Mouse (Mus musculus) left cerebral cortex, adult 18-20 months (tissue): Measurements from ENCODE around the gene Map2k2. TPM values are rescaled to one million over a fixed set of nuclear protein-coding genes. Genes with fewer than 3 reads are reported as not detected.
"Not testable (repeated sequence)": the region's sequence is repeated elsewhere in the genome, so short reads cannot be mapped to it uniquely, and the experiment has no call there.

ENCODE experiments used
- DNase-seq, 2 experiments: peaks; one replicate each; pipeline ENCODE4 v3.0.0; 2021 to 2022; ENCODE audit warnings: low spot score in 2 of 2, mixed read lengths in 1 of 2
- microRNA-seq, 2 experiments: library from miRNA; unstranded; fragments of <30 nt; microRNA quantifications; one replicate each; pipeline ENCODE4 v1.2.0; 2021
- total RNA-seq, 2 experiments: library from RNA; stranded (reverse); gene quantifications; 2 replicates each; pipeline ENCODE4 v1.2.3; 2021

Gene Map2k2
- total RNA-seq, 2 experiments from 2014 or later, result 133 to 137 TPM

DNA sequence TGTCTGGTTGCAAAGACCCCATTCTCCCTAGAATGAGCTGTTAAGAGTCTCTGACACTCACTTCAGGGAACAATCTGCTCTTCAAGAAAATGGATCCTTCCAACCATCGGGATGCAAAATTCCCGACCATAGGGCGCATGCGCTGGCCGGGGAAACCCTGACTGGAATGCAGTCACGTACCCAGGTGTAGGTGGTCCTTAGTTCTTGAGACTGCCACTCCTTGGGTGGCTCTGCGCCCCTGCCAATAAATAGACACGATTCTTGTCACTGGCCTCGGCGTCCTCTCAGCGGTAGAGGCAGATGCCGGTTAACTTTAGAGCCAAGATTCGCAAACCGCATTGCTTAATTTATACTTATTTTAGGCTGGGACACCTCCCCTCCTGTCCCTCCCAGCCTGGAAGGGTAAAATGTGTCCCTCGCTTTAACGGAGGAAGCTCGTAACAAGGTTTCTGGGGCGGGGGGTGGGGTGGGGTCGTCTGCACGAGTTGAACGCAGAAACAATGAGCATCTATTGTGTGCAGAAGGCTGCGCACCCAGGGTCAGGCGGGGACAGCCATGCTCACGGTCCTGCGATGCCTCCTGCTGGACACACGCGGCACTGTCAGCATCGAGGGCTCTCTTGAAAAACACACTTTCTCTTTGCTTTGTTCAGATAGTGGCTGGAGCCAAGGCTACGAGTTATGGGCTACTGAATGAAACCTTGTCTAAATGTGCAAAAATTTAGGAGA lies 69.1 kb downstream of the Map2k2 start:
- DNase-seq, result peak; percentile 88 to 89

DNA sequence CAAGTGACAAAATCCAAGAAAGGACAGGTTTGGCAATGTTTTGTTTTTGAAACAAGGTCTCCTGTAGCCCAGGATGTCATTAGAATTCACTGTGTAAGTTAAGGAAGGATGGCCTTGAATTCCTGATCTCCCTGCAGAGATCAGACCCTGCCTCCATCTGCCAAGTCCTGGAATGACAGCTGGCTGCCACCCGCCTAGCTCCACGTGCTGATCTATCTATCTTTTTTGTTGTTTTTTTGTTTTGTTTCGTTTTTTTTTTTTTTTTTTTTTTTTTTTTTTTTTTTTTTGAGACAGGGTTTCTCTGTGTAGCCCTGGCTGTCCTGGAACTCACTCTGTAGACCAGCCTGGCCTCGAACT lies 69.6 kb downstream of the Map2k2 start:
- DNase-seq, result not testable (repeated sequence)

DNA sequence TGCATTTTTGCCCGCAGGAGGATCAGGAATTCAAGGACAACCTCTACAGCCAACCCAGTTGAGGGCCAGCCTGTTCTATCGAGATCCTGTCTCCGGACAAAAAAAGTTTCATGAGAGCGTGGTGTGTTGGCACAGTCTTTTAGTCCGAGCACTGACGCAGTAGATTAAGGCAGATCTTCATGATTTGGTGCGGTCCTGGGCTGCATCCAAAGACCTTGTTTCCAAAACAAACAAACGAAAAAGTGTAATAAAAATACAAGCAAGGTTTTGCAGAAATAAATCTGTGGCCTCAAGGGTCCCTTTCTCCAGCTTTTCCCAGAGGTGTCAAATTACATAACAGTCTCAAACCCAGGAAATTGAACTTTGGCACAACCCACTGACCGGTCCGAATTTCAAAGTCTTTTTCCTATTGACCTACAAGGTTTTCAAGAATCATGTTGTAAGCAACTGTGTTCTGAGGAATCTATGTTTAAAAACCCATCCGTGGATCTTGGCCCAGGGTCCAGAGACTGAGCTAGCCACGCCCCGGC lies 70.3 kb downstream of the Map2k2 start:
- no peak for DNase-seq

DNA sequence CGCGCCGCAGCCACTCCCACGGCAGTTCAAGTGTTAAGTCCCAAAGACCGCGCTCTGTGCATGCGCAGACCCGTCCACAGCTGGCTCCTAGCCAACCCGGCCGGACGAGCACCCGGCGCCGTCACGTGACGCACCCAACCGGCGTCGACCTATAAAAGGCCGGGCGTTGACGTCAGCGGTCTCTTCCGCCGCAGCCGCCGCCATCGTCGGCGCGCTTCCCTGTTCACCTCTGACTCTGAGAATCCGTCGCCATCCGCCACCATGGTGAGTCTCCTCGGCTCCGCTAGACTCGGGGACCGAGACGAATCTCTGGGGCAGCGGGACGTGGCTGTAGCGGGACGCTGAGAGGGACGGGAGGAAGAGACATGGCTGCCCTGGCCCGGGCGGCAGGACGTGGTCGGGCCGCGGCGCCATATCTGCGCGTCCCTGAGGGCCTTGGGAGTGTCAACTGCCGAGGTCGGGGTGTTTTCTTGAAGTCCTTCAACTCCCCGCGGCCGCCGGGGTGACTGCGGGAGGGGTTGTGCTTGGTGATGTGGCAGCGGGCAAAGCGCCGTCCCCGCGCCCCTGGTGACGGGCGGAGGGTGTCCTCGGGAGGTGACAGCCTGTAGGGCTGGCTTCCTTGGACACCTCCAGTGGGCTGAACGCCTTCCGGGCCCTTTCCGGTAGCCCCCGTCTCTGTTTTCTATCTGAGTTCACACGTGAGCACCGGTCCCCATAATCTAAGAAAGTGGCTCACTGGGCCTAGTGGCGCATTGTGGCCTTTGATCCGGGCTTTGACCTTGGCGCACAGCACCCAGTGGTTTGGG lies 71.0 kb downstream of the Map2k2 start, which contains the start of gene Eef2:
TSS of gene Eef2 (plus strand) at position 166 of the 806 bp plus-strand sequence.
- peak; percentile 99 for DNase-seq

DNA sequence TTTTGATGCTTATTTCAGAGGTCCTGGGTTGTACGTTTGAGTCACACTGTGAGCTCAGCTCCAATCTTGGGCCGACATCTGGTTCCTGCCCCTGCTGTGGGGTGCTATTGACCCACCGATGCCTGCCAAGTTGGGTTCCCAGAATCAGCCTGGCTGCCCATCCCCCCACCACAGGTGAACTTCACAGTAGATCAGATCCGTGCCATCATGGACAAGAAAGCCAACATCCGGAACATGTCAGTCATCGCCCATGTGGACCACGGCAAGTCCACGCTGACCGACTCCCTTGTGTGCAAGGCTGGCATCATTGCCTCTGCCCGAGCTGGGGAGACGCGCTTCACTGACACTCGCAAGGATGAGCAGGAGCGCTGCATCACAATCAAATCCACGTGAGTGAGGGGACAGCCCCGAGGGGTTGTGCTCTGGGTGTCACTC lies 71.8 kb downstream of the Map2k2 start:
- DNase-seq, result no peak

DNA sequence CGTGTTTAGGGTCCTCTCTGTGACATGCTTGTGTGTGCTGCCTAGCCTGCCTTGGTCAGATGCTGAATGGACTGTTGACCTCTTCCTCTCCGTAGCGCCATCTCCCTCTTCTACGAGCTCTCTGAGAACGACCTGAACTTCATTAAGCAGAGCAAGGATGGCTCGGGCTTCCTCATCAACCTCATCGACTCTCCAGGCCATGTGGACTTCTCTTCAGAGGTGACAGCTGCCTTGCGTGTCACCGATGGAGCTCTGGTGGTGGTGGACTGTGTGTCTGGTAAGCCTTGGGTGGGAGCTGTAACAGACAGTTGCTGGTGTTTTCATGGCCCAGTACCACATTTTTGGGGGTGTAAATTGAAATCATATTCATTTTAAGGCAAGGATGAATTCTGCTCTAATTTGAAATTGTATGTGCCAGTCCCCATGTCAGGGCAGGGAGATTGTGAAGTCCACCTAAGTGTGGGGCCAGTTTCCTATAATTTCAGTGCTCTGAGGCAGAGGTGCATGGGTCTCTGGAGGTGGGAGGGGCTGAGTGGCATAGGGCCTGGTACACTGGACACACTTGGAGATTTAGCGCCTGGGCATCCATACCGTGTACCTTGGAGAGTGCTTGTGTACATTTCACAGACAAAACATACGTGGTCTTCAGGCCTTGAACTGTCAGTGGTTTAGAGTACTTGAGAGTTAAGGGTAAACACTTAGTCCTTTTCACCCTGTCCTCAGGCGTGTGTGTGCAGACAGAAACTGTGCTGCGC lies 72.4 kb downstream of the Map2k2 start:
- DNase-seq, result no peak

DNA sequence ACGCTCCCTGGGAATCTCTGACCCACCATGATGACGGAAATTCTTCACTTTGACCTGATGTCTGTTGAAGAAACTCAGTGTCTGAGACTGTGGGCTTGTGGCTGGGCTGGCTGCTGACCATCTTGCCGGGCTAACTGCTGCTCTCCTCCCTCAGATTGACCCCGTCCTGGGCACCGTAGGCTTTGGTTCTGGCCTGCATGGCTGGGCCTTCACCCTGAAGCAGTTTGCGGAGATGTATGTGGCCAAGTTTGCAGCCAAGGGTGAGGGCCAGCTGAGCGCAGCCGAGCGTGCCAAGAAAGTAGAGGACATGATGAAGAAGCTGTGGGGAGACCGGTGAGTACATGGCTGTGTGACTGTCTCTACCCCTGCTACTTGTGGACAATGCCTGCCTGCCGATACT lies 73.2 kb downstream of the Map2k2 start:
- DNase-seq, result no peak

DNA sequence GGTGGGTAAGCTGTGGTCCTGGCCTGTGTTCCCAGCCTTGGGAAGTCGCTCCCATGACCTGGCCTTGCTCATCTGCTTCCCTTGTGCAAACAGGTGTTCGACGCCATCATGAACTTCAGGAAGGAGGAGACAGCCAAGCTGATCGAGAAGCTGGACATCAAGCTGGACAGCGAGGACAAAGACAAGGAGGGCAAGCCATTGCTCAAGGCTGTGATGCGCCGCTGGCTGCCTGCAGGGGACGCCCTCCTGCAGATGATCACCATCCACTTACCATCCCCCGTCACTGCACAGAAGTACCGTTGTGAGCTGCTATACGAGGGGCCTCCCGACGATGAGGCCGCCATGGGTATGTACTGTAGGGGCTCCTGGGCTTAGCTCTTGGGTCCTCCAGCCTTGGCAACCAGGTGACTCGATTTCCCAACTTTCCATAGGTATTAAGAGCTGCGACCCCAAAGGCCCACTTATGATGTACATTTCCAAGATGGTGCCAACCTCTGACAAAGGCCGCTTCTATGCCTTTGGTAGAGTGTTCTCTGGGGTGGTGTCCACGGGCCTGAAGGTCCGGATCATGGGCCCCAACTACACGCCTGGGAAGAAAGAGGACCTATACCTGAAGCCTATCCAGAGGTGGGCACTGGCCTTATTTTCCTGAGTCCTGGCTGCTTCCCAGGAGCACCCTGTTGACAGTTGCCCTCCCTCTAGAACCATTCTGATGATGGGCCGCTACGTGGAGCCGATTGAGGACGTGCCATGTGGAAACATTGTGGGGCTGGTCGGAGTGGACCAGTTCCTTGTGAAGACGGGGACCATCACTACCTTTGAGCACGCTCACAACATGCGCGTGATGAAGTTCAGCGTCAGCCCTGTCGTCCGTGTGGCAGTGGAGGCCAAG lies 74.0 kb downstream of the Map2k2 start:
- DNase-seq, result no peak

DNA sequence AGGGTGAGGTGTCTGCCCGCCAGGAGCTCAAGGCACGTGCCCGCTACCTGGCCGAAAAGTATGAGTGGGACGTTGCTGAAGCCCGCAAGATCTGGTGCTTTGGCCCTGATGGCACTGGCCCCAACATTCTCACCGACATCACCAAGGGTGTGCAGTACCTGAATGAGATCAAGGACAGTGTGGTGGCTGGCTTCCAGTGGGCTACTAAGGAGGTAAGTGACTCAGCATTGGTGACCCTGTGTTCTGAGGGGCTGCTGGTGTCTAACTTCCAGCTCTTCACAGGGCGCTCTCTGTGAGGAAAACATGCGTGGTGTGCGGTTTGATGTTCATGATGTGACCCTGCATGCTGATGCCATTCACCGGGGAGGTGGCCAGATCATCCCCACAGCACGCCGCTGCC lies 75.2 kb downstream of the Map2k2 start:
- DNase-seq, result no peak

DNA sequence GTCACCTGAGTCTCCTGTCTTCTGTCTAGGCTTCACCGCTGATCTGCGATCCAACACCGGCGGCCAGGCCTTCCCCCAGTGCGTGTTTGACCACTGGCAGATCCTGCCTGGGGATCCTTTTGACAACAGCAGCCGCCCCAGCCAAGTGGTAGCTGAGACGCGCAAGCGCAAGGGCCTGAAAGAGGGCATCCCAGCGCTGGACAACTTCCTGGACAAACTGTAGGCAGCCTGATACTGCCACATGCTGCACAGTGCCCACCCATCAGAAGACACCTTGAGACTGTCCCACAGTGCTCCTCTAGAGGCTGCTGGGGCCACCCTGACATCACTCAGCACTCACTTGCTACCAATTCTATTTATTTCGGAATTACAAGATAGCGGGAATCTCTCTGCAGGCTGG lies 76.1 kb downstream of the Map2k2 start:
- DNase-seq, result not testable (repeated sequence)

DNA sequence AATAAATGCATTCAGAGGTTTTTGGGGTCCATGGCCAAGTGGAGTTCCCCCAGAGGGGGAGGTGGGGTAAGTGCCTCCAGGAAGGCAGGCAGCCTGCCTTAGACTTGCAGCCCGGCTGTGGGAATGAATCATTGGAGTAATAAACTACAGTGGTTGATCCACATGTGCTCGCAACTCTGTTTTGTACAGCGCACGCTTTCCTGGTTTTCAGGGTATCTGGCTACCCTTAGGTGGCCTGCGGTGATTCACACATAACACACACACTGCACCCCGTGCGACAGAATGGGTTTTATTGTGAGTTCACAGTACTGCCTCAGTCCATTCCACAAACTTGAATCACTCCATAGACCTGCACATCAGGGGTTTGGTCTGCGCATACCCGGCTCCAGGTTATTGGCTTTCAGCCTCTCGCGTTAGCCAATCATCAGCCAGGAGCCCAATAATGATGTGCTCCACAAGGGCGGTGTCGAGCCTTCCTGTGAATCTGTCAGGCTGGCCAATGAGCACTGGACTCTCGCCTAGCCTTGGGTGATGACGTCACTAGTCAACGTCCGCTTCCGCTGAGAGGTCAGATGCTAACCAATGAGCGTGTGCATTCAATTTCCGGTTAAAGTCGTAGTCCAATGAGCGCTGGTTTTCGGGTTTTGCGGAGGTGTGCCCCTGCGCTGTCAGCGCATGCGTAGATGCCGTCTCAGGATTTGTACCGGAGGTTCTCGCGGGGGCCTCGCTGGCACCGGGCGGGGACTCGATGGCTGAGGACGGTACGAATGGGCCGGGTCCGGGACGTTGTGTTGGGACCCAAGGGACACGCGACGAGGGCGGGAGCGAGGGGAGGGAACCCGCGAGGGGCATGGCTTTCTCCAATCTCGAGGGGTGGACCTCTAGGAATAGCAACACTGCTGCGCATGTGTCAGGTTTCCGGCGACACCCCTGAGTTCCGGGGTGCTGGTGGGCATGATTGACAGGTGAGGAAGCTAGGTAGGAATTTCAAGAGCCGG lies 76.9 kb downstream of the Map2k2 start, which contains the start of gene Dapk3:
TSS of gene Dapk3 (plus strand) at position 670 of the 998 bp plus-strand sequence.
- DNase-seq, result peak; percentile 96 to 98

Small RNA genes lying within 50 kb of the gene (microRNA-seq; reads per million reads assigned to microRNA genes)
- gene Mir5615-1, result 0 reads per million in 2 experiments
- 0 reads per million in 2 experiments for gene Mir5615-2

Other genes with a start within 250 kb of the Map2k2 start
- gene Tmprss9, start 234.1 kb upstream of the Map2k2 start, total RNA-seq, result under 1 TPM; 0.12 to 0.26 TPM
- gene Timm13, start 204.9 kb upstream of the Map2k2 start, total RNA-seq, result 100 to 1,000 TPM; 131 to 136 TPM
- 10 to 100 TPM; 20.0 to 20.1 TPM for gene Lmnb2, start 187.7 kb upstream of the Map2k2 start, total RNA-seq
- 10 to 100 TPM; 25.1 to 38.3 TPM for gene Gadd45b, start 175.8 kb upstream of the Map2k2 start, total RNA-seq
- gene Gng7, start 91.0 kb upstream of the Map2k2 start, total RNA-seq, result 100 to 1,000 TPM; 107 to 137 TPM
- 100 to 1,000 TPM; 104 to 113 TPM for gene Diras1, start 80.3 kb upstream of the Map2k2 start, total RNA-seq
- gene Slc39a3, start 68.5 kb upstream of the Map2k2 start, total RNA-seq, result 10 to 100 TPM; 56.9 to 60.1 TPM
- 100 to 1,000 TPM; 178 to 182 TPM for gene Sgta, start 45.7 kb upstream of the Map2k2 start, total RNA-seq
- gene Thop1, start 35.9 kb upstream of the Map2k2 start, total RNA-seq, result 10 to 100 TPM; 43.9 to 49.4 TPM
- gene Creb3l3, start 7.0 kb upstream of the Map2k2 start, total RNA-seq, result under 1 TPM; 0.35 to 0.67 TPM
- 100 to 1,000 TPM; 135 to 137 TPM for gene Zbtb7a, start 29.3 kb downstream of the Map2k2 start, total RNA-seq
- 10 to 100 TPM; 27.8 to 28.8 TPM for gene Pias4, start 62.0 kb downstream of the Map2k2 start, total RNA-seq
- gene Eef2, start 70.7 kb downstream of the Map2k2 start, total RNA-seq, result 100 to 1,000 TPM; 899 to 919 TPM
- gene Dapk3, start 77.1 kb downstream of the Map2k2 start, total RNA-seq, result 10 to 100 TPM; 77.4 to 80.3 TPM
- gene 4930442H23Rik, start 77.9 kb downstream of the Map2k2 start, total RNA-seq, result not detected
- gene Nmrk2, start 96.1 kb downstream of the Map2k2 start, total RNA-seq, result not detected
- 100 to 1,000 TPM; 197 to 204 TPM for gene Atcay, start 124.9 kb downstream of the Map2k2 start, total RNA-seq
- 10 to 100 TPM; 59.2 to 65.5 TPM for gene Zfr2, start 127.2 kb downstream of the Map2k2 start, total RNA-seq
- gene Matk, start 147.0 kb downstream of the Map2k2 start, total RNA-seq, result 100 to 1,000 TPM; 187 to 195 TPM
- gene Mrpl54, start 161.0 kb downstream of the Map2k2 start, total RNA-seq, result 10 to 100 TPM; 38.8 to 43.5 TPM
- gene Apba3, start 161.0 kb downstream of the Map2k2 start, total RNA-seq, result 10 to 100 TPM; 36.7 to 42.7 TPM
- gene Tjp3, start 185.7 kb downstream of the Map2k2 start, total RNA-seq, result under 1 TPM; 0.16 to 0.23 TPM
- 100 to 1,000 TPM; 415 to 417 TPM for gene Pip5k1c, start 187.0 kb downstream of the Map2k2 start, total RNA-seq
- 10 to 100 TPM; 30.5 to 34.6 TPM for gene Cactin, start 215.2 kb downstream of the Map2k2 start, total RNA-seq
- gene Tbxa2r, start 222.8 kb downstream of the Map2k2 start, total RNA-seq, result 1 to 10 TPM; 1.1 to 1.5 TPM
- 1 to 10 TPM; 2.5 to 3.6 TPM for gene Gipc3, start 237.4 kb downstream of the Map2k2 start, total RNA-seq
- gene Hmg20b, start 244.6 kb downstream of the Map2k2 start, total RNA-seq, result 10 to 100 TPM; 28.9 to 30.5 TPM